Mouse (Mus musculus): Measurements from ENCODE around the gene Cd6.
A peak's percentile ranks its signal among the peaks of the same experiment; 100 is the strongest.

DNA sequence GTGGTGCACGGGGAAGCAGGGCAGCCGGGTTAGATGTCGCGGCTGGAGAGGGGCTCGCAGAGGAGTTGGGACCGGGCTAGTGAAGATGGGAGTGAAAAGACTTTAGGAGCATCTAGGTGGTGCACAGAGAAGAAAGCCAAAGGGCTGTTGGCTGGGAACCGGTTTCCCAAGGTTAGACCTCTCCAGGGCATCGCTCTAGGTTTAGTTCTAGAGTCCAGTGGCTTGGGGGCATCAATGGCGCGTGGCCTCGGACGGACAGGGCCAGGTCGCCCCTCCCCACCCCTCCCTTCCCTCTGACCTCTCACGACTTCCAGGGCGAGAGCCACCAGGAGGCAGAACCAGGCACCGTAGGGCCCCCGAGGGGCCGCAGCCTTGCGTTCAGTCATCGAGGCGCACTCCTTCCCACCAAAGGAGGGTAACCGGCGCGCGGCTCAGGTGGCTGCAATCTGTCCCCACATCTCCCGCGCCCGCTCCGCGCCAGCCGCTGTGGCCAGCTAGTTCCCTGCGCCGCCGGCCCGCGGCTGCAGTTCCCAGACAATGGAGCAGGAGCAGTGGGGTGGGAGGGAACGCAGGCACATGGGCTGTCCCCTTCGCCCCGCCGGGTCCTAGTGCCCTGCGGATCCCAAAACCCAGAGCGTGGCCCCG lies 39.5 kb upstream of the Cd6 start:
- TF ChIP-seq CTCF (IDR thresholded peaks at IDR 0.05; ENCODE audit: low read depth) (peak; percentile 12), EP300 (IDR thresholded peaks at IDR 0.05; ENCODE audit: low read depth) (no peak; the same call in 1 of the 2 replicates)
